Mouse (Mus musculus) frontal cortex, postnatal 36 days (tissue): ENCODE measurements around the gene Mpi.

Experiments
- DNase-seq, 2 experiments: peaks; one replicate each; pipeline ENCODE4 v3.0.0; 2022; ENCODE audit warnings: low spot score in 2 of 2

The Mpi gene

DNA sequence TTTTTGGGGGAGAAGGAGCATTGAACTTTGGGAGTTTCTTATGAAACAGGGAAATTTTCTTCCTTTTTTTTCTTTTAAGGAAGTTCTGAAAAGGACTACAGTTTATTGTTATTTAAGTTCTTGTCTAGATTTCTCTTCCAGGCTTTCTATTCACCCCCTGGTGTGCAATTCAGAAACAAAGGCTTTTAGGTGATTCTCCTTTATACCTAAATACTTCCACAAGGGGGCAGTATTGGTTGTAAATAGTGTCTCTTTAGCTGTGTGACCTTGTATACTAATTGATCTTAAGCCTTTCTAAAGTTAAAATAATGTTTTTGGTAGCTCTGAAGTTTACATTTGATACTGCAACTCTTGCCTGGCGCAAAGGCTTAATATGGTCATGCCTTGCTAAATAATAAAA, 28.8 kb downstream of the Mpi start:
- DNase-seq: no peak

GRCm38 (mm10) chr9:57522861-57523246, 29.7 kb downstream of the Mpi start:
- no peak for DNase-seq

- no peak for DNase-seq
These were observed 30.3 kb downstream of the Mpi start for GRCm38 (mm10) chr9:57522114-57522860.

DNA sequence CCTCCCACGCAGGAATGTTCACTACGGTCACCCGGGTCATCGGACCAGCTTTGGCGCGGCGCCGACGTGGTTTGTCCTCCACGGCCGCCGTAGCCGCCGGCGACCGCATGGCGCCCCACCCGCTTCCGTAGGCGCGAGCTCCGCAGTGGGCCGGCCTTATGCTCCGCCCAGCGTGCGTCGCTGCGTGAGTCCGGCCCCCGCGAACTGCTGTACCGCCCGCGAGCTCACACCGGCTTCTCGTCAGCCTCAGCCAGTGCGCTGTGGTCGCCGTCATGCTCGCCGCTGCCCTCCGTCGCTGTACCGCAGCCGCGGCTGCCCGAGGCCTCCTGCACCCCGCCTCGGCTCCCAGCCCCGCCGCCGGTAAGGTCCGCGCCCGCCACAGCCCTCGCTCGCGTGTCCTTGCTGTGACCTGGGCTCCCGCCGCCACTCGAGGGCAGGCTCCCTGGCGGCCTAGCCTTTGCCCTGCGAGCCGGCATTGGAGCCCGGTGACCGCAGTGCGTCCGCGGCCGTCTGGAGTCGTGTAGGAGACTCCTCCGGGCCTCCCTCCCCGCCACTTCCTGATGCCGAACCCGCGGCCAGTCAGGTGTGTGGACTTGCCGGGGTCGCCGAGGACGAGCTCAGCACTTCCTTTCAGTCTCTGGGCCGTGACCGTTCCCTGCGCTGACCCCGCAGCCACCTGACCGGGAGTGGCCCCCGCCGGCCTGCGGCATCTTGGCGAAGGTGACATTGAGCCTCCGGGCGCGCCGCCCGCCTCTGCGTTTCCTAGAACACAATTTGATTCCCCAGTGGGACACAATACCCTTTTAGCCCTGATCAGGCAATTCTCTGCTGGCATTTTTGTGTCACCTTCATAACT, 31.3 kb downstream of the Mpi start, which contains the start of gene Cox5a:
Cox5a (plus strand) TSS at position 219 of the 856 bp plus-strand sequence.
- peak; percentile 92 to 95 for DNase-seq

DNA sequence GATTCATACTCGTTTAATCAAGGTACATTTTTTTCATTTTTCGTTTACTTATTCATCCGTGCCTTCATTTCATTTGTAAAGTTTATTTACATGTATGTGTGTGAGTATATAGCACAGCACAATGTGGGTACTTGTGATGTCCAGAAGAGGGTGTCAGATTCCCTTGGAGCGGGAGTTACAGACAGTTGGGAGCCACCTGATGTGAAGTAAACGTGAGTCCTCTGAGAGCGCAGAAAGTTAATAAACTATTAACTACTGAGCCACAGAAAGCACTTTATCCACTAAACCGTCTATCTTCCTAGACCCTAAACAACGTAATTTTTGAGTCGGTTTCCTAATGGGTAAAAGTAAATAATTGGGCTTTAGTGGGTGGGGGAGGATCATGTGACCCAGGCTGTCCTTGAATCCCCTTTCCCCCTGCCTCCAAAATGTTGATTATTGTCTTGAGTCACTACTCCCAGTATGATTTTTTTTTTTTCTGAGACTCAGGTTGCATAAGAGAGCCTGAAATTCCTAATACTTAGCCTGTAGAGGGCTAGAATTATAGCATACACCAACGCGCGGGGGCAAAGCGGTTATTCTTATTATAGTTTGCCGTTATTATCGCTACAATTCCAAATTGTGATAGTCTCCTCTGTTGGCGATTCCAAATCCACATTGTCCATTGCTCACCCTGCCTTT, 32.0 kb downstream of the Mpi start:
- no peak for DNase-seq

GRCm38 (mm10) chr9:57517113-57517512, 35.5 kb downstream of the Mpi start:
- peak; percentile 60 to 74 for DNase-seq

DNA sequence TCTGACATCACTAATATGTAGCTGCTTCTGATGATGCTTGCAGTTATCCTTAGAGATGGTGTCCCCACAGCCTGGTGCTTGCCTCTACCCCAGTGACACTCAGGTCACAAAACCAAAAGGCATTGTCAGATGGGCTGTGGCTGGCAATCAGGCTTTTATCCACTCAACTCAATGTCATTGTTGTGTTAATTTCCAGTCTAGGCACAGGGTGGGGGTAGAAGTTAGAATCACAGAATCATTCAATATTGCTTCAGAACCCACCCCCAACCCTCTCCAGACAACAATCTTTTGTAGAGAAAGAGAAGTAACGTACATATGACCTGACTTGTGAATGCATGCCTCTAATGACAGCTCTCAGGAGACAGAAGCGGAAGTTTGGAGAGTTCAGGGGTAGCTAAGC, 42.0 kb downstream of the Mpi start:
- DNase-seq: no peak

DNA sequence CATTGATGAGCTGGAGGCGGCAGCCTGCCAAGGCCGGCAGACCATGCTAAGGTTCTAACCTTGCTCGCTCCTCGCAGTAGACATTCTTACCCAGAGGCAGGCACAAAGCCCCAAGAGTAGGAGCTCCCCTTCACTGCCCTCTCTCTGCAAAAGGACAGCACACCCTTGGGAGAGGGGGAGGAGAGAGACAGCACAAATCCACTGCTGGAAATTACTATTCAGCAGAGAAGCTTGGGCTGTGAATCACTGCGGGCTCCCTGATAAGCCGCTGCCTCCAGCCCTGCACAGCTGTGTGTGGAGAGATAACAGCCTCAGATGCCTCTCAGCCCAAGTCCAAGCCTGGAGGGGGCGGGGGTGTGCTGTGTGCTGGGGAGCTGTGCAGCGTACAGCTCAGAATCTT, 46.9 kb downstream of the Mpi start:
- peak; percentile 59 to 63 for DNase-seq

GRCm38 (mm10) chr9:57504891-57505290, 47.7 kb downstream of the Mpi start:
- DNase-seq: no peak

DNA sequence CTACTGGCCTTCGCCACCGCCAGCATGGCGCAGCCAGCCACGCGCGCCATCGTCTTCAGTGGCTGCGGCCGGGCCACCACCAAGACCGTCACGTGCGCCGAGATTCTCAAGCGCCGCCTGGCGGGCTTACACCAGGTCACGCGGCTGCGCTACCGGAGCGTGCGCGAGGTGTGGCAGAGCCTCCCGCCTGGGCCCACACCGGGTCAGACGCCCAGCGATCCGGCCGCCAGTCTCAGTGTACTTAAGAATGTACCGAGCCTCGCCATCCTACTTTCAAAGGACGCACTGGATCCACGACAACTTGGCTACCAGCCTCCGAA, 48.2 kb downstream of the Mpi start:
- DNase-seq: peak in 1 of 2 experiments; percentile 67

DNA sequence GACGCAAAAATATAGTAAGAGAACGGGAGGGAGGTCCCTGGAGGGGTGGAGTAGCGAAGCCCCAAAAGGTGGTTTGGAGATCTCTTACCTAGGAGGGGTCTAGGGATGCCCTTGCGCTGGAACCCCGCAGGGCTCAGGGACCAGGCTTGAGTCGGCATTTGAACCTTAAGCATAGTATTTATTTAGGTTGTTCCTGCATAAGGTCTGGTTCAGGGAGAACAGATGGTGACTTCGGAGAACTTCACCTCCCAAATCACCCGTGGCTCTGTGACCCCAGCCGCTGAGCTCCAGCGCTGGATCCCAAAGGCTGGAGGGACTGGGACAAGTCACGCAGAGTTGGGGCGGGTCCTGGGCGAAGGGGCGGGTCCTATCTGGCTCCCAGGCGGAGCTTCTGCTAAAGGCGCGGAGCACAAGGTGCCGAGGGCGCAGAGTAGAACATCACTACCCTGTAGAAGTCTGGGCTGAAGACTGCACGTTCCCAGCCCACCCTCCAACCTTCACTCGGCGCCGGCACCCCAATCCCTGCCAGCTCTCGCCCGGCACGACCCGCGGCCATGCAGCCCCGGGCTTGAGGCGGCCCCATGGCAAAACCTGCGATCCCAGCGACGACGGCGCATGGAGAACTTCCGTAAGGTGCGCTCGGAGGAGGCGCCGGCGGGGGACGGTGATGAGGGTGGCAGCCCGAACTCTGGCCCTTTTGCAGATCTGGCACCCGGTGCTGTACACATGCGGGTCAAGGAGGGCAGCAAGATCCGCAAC, 48.8 kb downstream of the Mpi start, which contains the start of gene Rpp25:
Rpp25 (plus strand) TSS at position 405 of the 759 bp plus-strand sequence.
- DNase-seq: peak in 1 of 2 experiments; percentile 58

DNA sequence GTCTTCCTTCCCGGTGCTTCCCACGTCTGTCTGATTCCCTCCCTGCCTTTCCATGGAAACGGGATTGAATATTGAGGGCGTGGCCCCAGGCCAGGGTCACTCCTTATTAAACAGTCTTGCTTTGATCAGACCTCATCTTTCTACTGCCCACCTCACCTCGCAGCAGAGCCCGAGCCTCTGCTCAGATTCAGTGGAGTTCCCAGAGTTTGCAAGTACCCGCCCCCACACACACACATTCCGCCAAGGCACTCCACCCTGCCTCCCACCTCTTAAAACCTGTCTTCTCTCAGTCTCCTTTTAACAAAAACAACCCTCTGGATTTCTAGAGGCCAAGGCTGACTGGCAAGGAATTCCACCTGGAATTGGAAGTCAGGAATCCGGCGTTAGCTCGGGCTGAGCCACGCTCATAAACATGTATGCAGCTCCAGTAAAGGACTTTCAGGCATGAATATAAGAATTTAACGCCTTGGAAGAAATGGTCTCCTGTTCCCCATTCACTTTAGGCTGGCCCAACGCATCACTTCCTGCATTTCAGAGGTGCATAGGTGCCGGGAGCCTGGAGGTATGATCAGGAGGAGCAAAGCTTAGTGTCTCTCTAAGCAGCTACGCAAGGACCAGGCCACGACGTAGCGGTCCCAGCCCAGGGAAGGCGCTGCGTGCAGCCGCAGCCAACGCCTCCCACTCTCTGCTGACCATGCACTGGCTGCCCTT, 49.5 kb downstream of the Mpi start:
- DNase-seq: peak in 1 of 2 experiments; percentile 39

DNA sequence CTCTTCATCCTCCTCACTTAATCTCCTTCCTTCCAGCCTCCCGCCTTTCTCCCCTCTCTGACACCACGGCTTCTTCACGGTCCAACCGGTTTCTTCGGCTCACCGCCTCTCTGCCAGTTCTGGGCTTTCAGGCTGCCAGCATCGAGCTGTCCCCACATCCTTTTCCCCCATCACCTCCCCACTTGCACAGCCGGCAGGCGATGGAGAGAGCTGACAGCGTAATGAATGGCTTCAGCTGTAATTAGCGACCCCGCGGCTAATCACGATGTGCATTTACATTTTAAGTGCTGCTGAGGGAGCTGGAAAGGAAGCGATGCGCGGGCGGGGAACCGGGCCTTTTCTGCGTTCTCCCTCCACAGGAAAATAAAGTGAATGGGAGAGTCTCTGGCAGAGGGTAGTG, 50.7 kb downstream of the Mpi start:
- DNase-seq: peak; percentile 44 to 58

- peak in 1 of 2 experiments; percentile 62 for DNase-seq
These were observed 51.1 kb downstream of the Mpi start for GRCm38 (mm10) chr9:57501452-57501851.

DNA sequence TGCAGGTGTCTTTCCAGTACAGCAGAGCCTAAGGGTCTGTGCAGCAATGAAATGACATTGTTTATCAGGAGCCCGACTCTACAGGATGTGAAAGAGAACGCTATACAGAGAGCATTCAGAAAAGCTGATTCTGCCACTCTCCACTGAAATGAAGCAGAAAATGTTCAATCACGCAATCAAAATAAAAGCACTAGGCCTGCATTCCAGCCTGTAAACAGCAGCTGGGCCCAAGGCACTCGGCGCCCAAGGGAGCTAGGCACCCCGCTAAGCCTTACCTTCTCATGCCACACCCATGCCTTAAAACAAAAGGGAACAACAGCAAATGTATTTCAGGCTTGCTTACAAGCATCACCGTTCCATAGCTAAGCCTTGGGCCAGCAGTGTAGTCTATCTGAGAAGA, 54.0 kb downstream of the Mpi start:
- no peak for DNase-seq

GRCm38 (mm10) chr9:57497236-57497635, 55.3 kb downstream of the Mpi start:
- no peak for DNase-seq

DNA sequence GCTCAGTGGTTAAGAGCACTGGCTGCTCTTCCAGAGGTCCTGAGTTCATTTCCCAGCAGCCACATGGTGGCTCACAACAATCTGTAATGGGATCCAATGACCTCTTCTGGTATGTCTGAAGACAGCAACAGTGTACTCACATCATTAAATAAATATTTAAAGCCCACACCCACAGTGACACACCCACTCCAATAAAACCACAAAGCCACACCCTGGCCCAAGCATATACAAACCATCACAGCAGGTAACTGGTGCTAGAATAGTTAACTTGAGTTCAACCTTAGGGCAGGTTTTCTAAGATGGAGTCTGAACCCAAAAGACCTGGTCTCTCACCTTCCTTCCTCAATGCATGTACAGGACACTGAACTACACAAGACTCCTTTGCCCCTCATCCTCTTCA, 57.6 kb downstream of the Mpi start:
- no peak for DNase-seq
